Mouse (Mus musculus) cerebellum, adult 2 months (tissue): Measurements from ENCODE around the gene Msh4.

Experiments
- CTCF ChIP-seq: fragments of 200-500 bp; IDR thresholded peaks from 2 replicates; pipeline ENCODE4 v1.5.1; 2011; ENCODE audit warnings: low read depth, mild to moderate bottlenecking, control low read depth, low read length, moderate library complexity, borderline replicate concordance; ENCODE audit not compliant: insufficient read depth
- POLR2A ChIP-seq: fragments of 200-500 bp; IDR thresholded peaks from 2 replicates; pipeline ENCODE4 v1.6.1; 2011; ENCODE audit warnings: low read length, control low read depth, borderline replicate concordance; ENCODE audit not compliant: insufficient read depth

DNA sequence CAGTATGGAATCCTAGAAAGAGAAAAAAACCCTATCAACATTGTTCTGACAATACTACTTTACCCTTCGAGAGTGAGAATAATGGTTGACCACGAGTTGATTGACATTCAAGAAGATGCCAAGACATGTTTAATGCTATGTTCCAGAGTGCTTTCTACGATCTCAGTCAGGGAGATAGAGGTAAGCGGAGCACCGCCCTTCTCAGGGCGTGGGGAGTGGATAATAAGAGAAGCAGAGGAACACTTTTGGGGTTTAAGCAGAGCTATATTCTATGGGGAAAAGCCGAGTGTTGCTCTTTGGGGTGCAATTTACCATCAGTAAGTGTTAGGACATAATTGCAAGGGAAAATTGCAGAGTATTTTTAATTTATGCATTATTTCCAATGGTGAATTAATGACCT is 55.2 kb downstream of the Msh4 start:
- TF ChIP-seq CTCF: no peak
- no peak for TF ChIP-seq POLR2A
